Mouse (Mus musculus): ENCODE measurements around the gene Dnajc14. TPM values are rescaled to one million over a fixed set of nuclear protein-coding genes. Genes with fewer than 3 reads are reported as not detected.

Dnajc14 gene
- total and polyA plus RNA-seq, 3 experiments: 25.3 to 33.7 (median 32.6) TPM

GRCm38 (mm10) chr10:128848426-128848825, 44.6 kb downstream of the Dnajc14 start:
- DNase-seq (ENCODE audit: extremely low read depth): no peak
- dilution Hi-C loops (cut with MboI; ENCODE audit: extremely low pct_ligation_motif_present, extremely low pct_unique_long_range_greater_than_20kb, low sequenced_read_pairs): no loop called here

GRCm38 (mm10) chr10:128850339-128850738, 46.5 kb downstream of the Dnajc14 start:
- Histone ChIP-seq H3K4me3 (replicated peaks in 1 of 3; ENCODE audit: low read depth in 2 of 3, low read length in 2 of 3, poor library complexity in 1 of 3) (no peak overlapping the region), H3K9me3 (replicated peaks; ENCODE audit: low read length) (no peaks in the 10 kb centered on the region), H3K4me1 (ENCODE audit: control insufficient read depth in 1 of 2, insufficient read depth in 2 of 2) (peaks cover 0 to 6% of the 10 kb centered on the region in 2 experiments; a peak in 2 of 4 replicates), H3K79me2 (replicated peaks; ENCODE audit: control insufficient read depth, extremely low read depth, insufficient read depth, poor library complexity, severe bottlenecking) (no peaks in the 10 kb centered on the region), H3K27me3 (replicated peaks) (no peaks in the 10 kb centered on the region), H3K9ac (ENCODE audit: insufficient read depth, low read depth) (no peak overlapping the region), H3K4me2 (ENCODE audit: insufficient read depth, low read depth, poor library complexity, severe bottlenecking) (no peak overlapping the region), H3K27ac (ENCODE audit: insufficient read depth, low read depth) (no peak overlapping the region), H3K36me3 (replicated peaks in 1 of 2; ENCODE audit: control insufficient read depth in 1 of 2, insufficient read depth in 1 of 2, low read length in 1 of 2) (peaks cover 31 to 76% of the 10 kb centered on the region in 2 experiments)
- no peak for TF ChIP-seq SIN3A (IDR thresholded peaks at IDR 0.05; ENCODE audit: low read length)
- no peak for TF ChIP-seq CHD1 (IDR thresholded peaks at IDR 0.05; ENCODE audit: low read depth, low read length)
- dilution Hi-C loops (cut with MboI; ENCODE audit: extremely low pct_ligation_motif_present, extremely low pct_unique_long_range_greater_than_20kb, low sequenced_read_pairs): no loop called here
- in situ Hi-C loops (cut with MboI; ENCODE audit: low pct_ligation_motif_present, low pct_unique_long_range_greater_than_20kb, low sequenced_read_pairs): no loop called here
- DNase-seq (ENCODE audit: extremely low read depth): no peak

More at GRCm38 (mm10) chr10:128848426-128848825, 44.6 kb downstream of the Dnajc14 start:
- H3K9ac ChIP-seq (ENCODE audit: insufficient read depth, low read depth): no peak overlapping the region
- H3K4me2 ChIP-seq (ENCODE audit: insufficient read depth, low read depth, poor library complexity, severe bottlenecking): no peak overlapping the region
- H3K4me3 ChIP-seq (replicated peaks in 1 of 3; ENCODE audit: low read depth in 2 of 3, low read length in 2 of 3, poor library complexity in 1 of 3): no peak overlapping the region
- no peaks in the 10 kb centered on the region for H3K27me3 ChIP-seq (replicated peaks)
- in situ Hi-C loops (cut with MboI; ENCODE audit: low pct_ligation_motif_present, low pct_unique_long_range_greater_than_20kb, low sequenced_read_pairs): no loop called here
- H3K4me1 ChIP-seq (ENCODE audit: control insufficient read depth in 1 of 2, insufficient read depth in 2 of 2): peaks cover 0 to 10% of the 10 kb centered on the region in 2 experiments; a peak in 2 of 4 replicates
- peaks cover 28 to 84% of the 10 kb centered on the region in 2 experiments for H3K36me3 ChIP-seq (replicated peaks in 1 of 2; ENCODE audit: control insufficient read depth in 1 of 2, insufficient read depth in 1 of 2, low read length in 1 of 2)
- TF ChIP-seq MEF2A (IDR thresholded peaks at IDR 0.05; ENCODE audit: borderline replicate concordance, low read depth, low read length) (no peak), ZKSCAN1 (IDR thresholded peaks at IDR 0.05; ENCODE audit: borderline replicate concordance, low read depth, low read length) (no peak), RAD21 (IDR thresholded peaks at IDR 0.05; ENCODE audit: low read depth, low read length) (no peak), UBTF (IDR thresholded peaks at IDR 0.05; ENCODE audit: low read depth, low read length) (no peak), TCF12 (IDR thresholded peaks at IDR 0.05; ENCODE audit: low read depth, low read length) (no peak), RCOR1 (conservative IDR thresholded peaks at IDR 0.05; ENCODE audit: low read depth, low read length) (no peak), MYC (IDR thresholded peaks at IDR 0.05; ENCODE audit: low read depth, low read length) (no peak), MXI1 (IDR thresholded peaks at IDR 0.05; ENCODE audit: low read depth, low read length) (no peak), USF2 (conservative IDR thresholded peaks at IDR 0.05; ENCODE audit: low read depth, low read length) (no peak), GABPA (IDR thresholded peaks at IDR 0.05; ENCODE audit: insufficient replicate concordance, low read depth, low read length) (no peak), ELF1 (IDR thresholded peaks at IDR 0.05; ENCODE audit: low read depth, low read length) (no peak)
- no peak overlapping the region for H3K27ac ChIP-seq (ENCODE audit: insufficient read depth, low read depth)
- H3K9me3 ChIP-seq (replicated peaks; ENCODE audit: low read length): no peaks in the 10 kb centered on the region
- H3K79me2 ChIP-seq (replicated peaks; ENCODE audit: control insufficient read depth, extremely low read depth, insufficient read depth, poor library complexity, severe bottlenecking): peaks cover 3% of the 10 kb centered on the region; the same call in 1 of the 2 replicates

GRCm38 (mm10) chr10:128861176-128861575, 57.3 kb downstream of the Dnajc14 start:
- no peak overlapping the region for H3K4me2 ChIP-seq (ENCODE audit: insufficient read depth, low read depth, poor library complexity, severe bottlenecking)
- peaks cover 0 to 30% of the 10 kb centered on the region in 2 experiments; a peak in 2 of 4 replicates for H3K4me1 ChIP-seq (ENCODE audit: control insufficient read depth in 1 of 2, insufficient read depth in 2 of 2)
- H3K27me3 ChIP-seq (replicated peaks): no peaks in the 10 kb centered on the region
- H3K27ac ChIP-seq (ENCODE audit: insufficient read depth, low read depth): no peak overlapping the region
- peaks cover 23 to 69% of the 10 kb centered on the region in 2 experiments for H3K36me3 ChIP-seq (replicated peaks in 1 of 2; ENCODE audit: control insufficient read depth in 1 of 2, insufficient read depth in 1 of 2, low read length in 1 of 2)
- no peak overlapping the region for H3K9ac ChIP-seq (ENCODE audit: insufficient read depth, low read depth)
- no peak overlapping the region for H3K4me3 ChIP-seq (replicated peaks in 1 of 3; ENCODE audit: low read depth in 2 of 3, low read length in 2 of 3, poor library complexity in 1 of 3)
- H3K9me3 ChIP-seq (replicated peaks; ENCODE audit: low read length): no peaks in the 10 kb centered on the region
- H3K79me2 ChIP-seq (replicated peaks; ENCODE audit: control insufficient read depth, extremely low read depth, insufficient read depth, poor library complexity, severe bottlenecking): no peaks in the 10 kb centered on the region; the same call in 1 of the 2 replicates
- dilution Hi-C loops (cut with MboI; ENCODE audit: extremely low pct_ligation_motif_present, extremely low pct_unique_long_range_greater_than_20kb, low sequenced_read_pairs) (no loop called here), in situ Hi-C loops (cut with MboI; ENCODE audit: low pct_ligation_motif_present, low pct_unique_long_range_greater_than_20kb, low sequenced_read_pairs) (no loop called here)
- no peak for DNase-seq (ENCODE audit: extremely low read depth)
- no peak for TF ChIP-seq IRF4 (IDR thresholded peaks at IDR 0.05; ENCODE audit: low read depth, low read length)
